Mouse (Mus musculus): ENCODE measurements around the gene S100a4.

Gene S100a4

GRCm38 (mm10) chr3:90599401-90599800 is 4.2 kb upstream of the S100a4 start:
- DNase-seq (ENCODE audit: low spot score in 2 of 2): no peak

DNA sequence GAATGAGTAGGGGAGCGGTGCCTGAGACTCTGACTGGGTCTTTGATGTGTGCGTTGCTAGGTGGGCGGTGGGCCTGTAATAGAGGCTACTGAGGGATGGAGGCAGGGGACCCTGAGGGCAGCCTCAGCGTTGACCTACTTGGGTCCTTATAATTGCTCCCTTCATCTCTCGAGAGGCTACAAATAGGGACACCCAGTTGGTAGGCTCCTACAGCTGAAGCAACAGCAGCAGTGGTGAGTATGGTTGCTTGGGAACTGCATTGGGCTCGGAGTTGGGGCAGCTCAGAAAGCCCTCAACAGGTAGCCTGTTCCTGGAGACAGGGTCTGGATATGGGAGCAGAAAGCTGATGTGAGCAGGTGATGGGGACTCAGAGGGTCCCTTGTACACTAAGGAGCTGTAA is 3.5 kb upstream of the S100a4 start:
- no peak for DNase-seq (ENCODE audit: low spot score in 2 of 2)

GRCm38 (mm10) chr3:90600458-90601195 is 2.9 kb upstream of the S100a4 start:
- DNase-seq (ENCODE audit: low spot score in 2 of 2): no peak

DNA sequence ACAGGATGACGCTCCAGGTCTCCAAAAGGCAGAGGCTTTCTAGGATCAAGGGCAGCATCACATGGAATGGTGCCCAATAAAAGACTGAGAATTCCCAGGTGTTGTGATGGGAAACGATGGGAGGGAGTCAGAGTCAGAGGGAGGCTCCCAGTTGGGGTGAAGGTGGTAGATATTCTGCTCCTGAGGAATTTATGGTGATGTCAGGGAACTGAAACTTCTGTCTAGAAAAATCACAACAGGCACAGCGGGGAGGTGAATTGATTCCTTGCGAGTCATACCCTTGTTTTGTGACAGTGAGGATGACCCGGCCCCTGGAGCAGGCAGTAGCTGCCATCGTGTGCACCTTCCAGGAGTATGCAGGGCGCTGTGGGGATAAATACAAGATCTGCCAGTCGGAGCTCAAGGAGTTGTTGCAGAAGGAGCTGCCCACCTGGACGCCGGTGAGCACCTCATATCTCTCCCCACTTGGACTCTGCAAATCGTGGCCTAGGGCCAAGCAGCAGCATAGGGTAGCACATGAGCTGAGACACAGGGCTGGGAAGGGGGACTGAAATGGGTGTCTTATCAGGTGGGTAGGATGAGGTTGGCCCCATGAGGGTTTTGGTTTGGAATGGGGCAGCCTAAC is 2.0 kb upstream of the S100a4 start, which contains the start of gene Gm42674:
Gene Gm42674, plus strand, starts transcription at position 419 of the 625 bp plus-strand sequence.
- no peak for DNase-seq (ENCODE audit: low spot score in 2 of 2)

DNA sequence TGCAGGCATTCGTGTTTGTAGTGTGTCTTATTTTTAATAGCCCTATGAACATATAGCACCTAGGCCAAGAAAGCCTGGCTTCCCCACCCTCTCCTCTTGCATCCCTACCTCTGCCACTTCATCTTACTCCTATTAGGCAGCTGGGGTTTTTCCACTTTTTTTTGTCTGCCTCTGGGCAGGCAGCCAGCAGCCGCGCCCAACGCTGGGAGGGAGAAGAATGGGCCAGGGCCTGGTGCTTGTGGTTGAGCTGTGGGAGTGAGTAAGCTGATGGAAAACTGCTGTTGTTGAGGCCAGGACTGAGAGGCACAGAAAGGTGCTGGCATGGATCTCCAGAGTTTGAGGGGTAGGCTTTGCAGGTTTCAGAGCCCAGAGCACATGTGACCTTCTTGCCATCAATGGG is 845 bp downstream of the S100a4 start:
- DNase-seq (ENCODE audit: low spot score in 2 of 2): no peak

DNA sequence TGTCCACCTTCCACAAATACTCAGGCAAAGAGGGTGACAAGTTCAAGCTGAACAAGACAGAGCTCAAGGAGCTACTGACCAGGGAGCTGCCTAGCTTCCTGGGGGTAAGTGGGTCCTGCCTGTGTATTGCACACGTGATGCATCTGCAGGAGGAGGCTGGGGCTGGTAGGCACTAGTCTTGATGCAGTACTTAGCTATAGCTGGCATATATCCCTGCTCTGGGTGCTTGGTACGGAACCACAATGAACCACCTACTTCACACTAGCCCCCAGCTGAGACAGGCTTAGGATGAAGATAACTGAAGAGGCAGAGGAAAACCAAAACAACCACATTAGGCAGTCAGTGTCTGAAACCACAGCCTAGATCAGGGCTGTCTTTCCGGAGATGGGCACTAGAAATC is 1.5 kb downstream of the S100a4 start:
- no peak for DNase-seq (ENCODE audit: low spot score in 2 of 2)

DNA sequence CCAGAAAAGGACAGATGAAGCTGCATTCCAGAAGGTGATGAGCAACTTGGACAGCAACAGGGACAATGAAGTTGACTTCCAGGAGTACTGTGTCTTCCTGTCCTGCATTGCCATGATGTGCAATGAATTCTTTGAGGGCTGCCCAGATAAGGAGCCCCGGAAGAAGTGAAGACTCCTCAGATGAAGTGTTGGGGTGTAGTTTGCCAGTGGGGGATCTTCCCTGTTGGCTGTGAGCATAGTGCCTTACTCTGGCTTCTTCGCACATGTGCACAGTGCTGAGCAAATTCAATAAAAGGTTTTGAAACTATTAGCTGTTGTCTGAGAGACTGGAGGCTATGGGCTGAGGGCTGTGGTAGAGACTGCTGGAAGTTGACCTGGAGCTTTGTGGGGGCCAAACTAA is 2.2 kb downstream of the S100a4 start:
- DNase-seq (ENCODE audit: low spot score in 2 of 2): no peak

GRCm38 (mm10) chr3:90606185-90606584 is 2.6 kb downstream of the S100a4 start:
- no peak for DNase-seq (ENCODE audit: low spot score in 2 of 2)

GRCm38 (mm10) chr3:90607361-90607760 is 3.8 kb downstream of the S100a4 start:
- no peak for DNase-seq (ENCODE audit: low spot score in 2 of 2)

DNA sequence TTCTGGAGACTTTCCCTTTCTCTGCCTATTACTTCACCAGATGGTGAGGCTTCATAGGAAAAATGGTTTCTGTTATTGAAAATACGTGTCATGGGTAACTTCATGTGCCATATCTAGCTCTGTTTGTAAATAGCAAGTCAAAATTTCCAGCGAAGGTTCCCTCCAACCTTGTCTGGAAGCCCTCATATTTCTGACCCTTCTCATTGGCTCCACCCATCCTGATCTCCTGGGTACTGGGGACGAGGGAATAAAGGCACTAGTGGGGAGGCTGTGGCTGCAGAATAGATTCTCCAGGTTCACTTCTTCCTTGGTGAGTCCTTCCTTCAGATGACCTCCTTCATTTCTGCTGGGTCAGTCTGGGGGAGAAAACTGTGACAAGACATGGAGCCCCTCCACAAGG is 4.7 kb downstream of the S100a4 start, which contains the start of gene S100a5:
Gene S100a5, plus strand, starts transcription at position 301 of the 400 bp plus-strand sequence.
- DNase-seq (ENCODE audit: low spot score in 2 of 2): no peak

DNA sequence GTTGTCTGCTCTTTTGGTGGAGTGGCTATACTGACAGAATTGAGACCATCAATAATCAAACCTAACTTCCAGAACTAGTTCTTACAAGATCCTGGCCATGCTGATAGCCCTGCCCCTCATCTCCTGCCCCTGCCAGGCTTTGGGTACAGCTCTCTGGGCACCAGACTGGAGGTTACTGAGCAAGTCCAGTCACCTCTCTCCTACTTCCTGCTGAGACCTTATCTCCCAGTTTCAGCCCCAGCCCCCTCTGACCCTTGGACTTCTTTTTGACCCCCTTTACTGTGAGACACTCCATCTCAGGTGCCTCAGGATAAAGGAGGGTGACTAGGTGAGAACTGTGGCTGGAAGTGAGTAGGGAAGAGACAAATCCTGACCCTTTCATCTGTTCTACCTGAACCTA is 5.5 kb downstream of the S100a4 start:
- DNase-seq (ENCODE audit: low spot score in 2 of 2): no peak

- DNase-seq (ENCODE audit: low spot score in 2 of 2): no peak
Measured at GRCm38 (mm10) chr3:90611494-90611893, 7.9 kb downstream of the S100a4 start.

DNA sequence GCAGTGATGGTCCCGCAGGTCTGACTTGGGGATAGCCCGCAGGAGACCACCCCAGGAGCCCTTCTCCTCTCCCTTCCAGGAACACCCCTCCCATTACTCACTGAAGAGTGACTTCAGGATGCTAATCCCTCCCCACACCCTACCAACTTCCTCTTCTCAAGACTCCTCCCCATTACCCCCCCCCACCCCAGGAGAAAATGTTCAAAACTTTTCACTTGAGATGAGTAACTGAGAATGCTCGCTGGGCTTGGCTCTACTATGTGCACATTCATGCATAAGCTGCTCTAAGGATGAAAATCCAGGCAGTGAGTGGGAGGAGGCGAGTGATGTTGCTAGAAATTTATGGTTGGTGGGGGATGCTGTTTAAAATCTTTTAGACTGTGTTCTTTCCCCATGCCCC is 8.5 kb downstream of the S100a4 start:
- DNase-seq (ENCODE audit: low spot score in 2 of 2): no peak

- peak; percentile 48 to 66 for DNase-seq (ENCODE audit: low spot score in 2 of 2)
Measured at GRCm38 (mm10) chr3:90612728-90613291, 9.2 kb downstream of the S100a4 start, which contains the start of gene S100a6. Gene S100a6 (plus strand): TSS chr3:90612882.

- DNase-seq (ENCODE audit: low spot score in 2 of 2): no peak
Measured at GRCm38 (mm10) chr3:90613461-90614147, 10.0 kb downstream of the S100a4 start.

DNA sequence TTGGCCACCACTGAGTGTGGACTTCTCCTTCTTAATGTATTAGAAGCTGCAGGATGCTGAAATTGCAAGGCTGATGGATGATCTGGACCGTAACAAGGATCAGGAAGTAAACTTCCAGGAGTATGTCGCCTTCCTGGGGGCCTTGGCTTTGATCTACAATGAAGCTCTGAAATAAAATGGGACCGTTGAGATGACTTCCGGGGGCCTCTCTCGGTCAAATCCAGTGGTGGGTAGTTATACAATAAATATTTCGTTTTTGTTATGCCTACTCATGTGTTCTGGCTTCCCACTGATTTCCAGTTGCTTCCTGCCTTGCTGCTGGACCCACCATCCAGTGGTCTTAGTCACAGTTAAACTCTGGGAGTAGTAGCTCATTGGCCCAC is 10.6 kb downstream of the S100a4 start:
- no peak for DNase-seq (ENCODE audit: low spot score in 2 of 2)

- no peak for DNase-seq (ENCODE audit: low spot score in 2 of 2)
Measured at GRCm38 (mm10) chr3:90614611-90615251, 11.2 kb downstream of the S100a4 start.

DNA sequence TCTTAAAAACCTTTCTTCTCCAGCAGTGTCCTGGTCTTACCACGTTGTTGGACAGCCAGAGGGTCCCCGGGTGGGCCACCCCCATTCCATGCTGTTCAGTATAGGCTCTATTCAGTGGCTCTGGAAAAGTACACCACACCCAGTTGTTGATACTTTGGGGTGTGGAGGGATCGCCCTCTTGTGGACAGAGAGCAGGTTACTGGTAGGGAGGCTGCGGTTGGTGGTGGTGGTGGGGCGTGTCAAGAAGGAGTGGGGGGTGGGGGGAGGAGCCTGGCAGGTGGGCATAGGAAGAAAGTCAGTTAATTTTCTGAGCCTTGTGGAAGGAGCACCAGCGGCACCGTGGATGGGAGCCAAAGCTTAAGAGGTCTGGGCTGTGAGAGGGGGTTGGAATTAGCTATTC is 11.8 kb downstream of the S100a4 start:
- peak; percentile 40 to 62 for DNase-seq (ENCODE audit: low spot score in 2 of 2)

DNA sequence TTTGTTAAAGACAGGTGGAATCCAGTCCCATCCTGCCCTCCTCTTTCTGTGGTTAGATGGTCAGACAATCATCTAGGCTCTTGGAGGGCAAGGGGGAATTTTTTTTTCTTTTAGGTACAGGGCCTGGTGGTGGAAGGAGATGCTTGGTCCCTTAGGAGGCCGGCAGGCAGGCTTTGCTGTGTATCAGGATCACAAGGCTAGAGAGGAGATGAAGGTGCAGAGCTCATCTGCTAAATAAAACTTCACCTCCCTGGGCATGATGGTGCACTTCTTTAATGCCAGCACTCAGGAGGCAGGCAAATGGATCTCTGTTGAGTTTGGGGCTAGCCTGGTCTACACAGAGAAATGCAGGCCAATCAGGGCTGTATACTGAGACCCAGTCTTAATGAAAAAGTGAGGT is 12.3 kb downstream of the S100a4 start:
- no peak for DNase-seq (ENCODE audit: low spot score in 2 of 2)

DNA sequence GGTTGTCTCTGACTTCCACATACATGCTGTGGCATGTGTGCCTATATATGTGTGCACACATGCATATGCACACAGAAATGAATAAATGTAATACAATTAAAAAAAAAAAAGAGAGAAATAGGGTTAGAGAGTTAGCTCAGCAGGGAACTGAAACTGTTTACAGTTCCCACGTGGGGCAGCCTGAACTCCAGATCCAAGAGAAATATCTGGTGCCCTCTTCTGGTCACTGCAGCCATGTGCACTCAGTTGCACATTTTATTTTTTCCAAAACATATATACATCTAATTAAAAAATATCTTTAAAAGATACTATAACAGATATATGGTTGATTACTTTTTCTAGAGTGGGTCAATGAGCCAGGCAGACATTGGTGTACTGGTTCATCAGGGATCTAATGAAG is 14.0 kb downstream of the S100a4 start:
- DNase-seq (ENCODE audit: low spot score in 2 of 2): no peak

- DNase-seq (ENCODE audit: low spot score in 2 of 2): no peak
Measured at GRCm38 (mm10) chr3:90621552-90621951, 18.0 kb downstream of the S100a4 start.
